Mouse (Mus musculus) midbrain, embryonic 14.5 days (tissue): Measurements from ENCODE around the gene Dtx3. TPM values are rescaled to one million over a fixed set of nuclear protein-coding genes. Genes with fewer than 3 reads are reported as not detected.
"Not testable (repeated sequence)": the region's sequence is repeated elsewhere in the genome, so short reads cannot be mapped to it uniquely, and the experiment has no call there.

Experiments used
- ATAC-seq: fragments of 200-750 bp; cut with Nextera tagmentation; 2 replicates; pipeline ENCODE4 v1.8.0; 2017; ENCODE audit warnings: moderate number of reproducible peaks, moderate library complexity; ENCODE audit not compliant: low FRiP score, low TSS enrichment
- DNase-seq: peaks from one replicate; pipeline ENCODE4 v3.0.0-alpha.2; 2015
- H3K27ac ChIP-seq: fragments of 300-500 bp; sonication (generic); replicated peaks from 2 replicates; pipeline ENCODE4 v1.5.1; 2014; ENCODE audit warnings: mild to moderate bottlenecking, low read depth, low read length, moderate library complexity
- H3K27me3 ChIP-seq: fragments of 300-500 bp; sonication (generic); 2 replicates; pipeline ENCODE4 v1.6.1; 2014; ENCODE audit warnings: low read length, control low read depth, mixed read lengths; ENCODE audit not compliant: control insufficient read depth, insufficient read depth
- H3K36me3 ChIP-seq: fragments of 300-500 bp; sonication (generic); 2 replicates; pipeline ENCODE4 v1.6.1; 2014; ENCODE audit warnings: low read length, control low read depth; ENCODE audit not compliant: control insufficient read depth, insufficient read depth
- H3K4me1 ChIP-seq: fragments of 300-500 bp; sonication (generic); 2 replicates; pipeline ENCODE4 v1.6.1; 2014; ENCODE audit warnings: mild to moderate bottlenecking, antibody characterized with exemption, low read length, control low read depth; ENCODE audit not compliant: control insufficient read depth, insufficient read depth
- H3K4me2 ChIP-seq: fragments of 300-500 bp; sonication (generic); 2 replicates; pipeline ENCODE4 v1.6.1; 2014; ENCODE audit warnings: mild to moderate bottlenecking, low read length, moderate library complexity
- H3K4me3 ChIP-seq: fragments of 300-500 bp; sonication (generic); replicated peaks from 2 replicates; pipeline ENCODE4 v1.5.1; 2014; ENCODE audit warnings: low read depth, low read length
- H3K9ac ChIP-seq: fragments of 300-500 bp; sonication (generic); replicated peaks from 2 replicates; pipeline ENCODE4 v1.6.1; 2014; ENCODE audit warnings: mild to moderate bottlenecking, low read length, moderate library complexity
- H3K9me3 ChIP-seq: fragments of 300-500 bp; sonication (generic); 2 replicates; pipeline ENCODE4 v1.6.1; 2016; ENCODE audit warnings: low read length, control low read depth, mixed read lengths; ENCODE audit not compliant: control insufficient read depth
- WGBS: fragments of 180-500 bp; shearing (Covaris S2); extraction: QIAGEN DNeasy Blood & Tissue Kit; methylation state at CpG from one replicate; pipeline ENCODE4 v1.1.7; 2014; 5-methylcytosine and 5-hydroxymethylcytosine counted together
- polyA plus RNA-seq: library from polyadenylated mRNA; unstranded; fragments of >200 nt; fragmentation: Nextera tagmentation; extraction: Ambion mirVana; gene quantifications from 2 replicates; pipeline ENCODE4 v1.2.1, GENCODE M21; 2014

The Dtx3 gene
- polyA plus RNA-seq, 1 experiment from 2014 or later: 244 TPM

GRCm38 (mm10) chr10:127153323-127153722, 42.2 kb downstream of the Dtx3 start:
- H3K27me3 ChIP-seq: no peaks in the 10 kb centered on the region
- no peaks in the 10 kb centered on the region for H3K4me1 ChIP-seq
- no peak overlapping the region for H3K27ac ChIP-seq
- WGBS: 93% methylated on average over 7 of the region's 7 CpGs
- no peak overlapping the region for H3K9ac ChIP-seq
- no peak for DNase-seq
- no peaks in the 10 kb centered on the region for H3K9me3 ChIP-seq
- H3K4me3 ChIP-seq: no peak overlapping the region
- no peak for ATAC-seq
- no peak overlapping the region for H3K4me2 ChIP-seq
- no peaks in the 10 kb centered on the region for H3K36me3 ChIP-seq

GRCm38 (mm10) chr10:127152556-127152955, 43.0 kb downstream of the Dtx3 start:
- H3K27ac ChIP-seq, H3K9me3 ChIP-seq, DNase-seq, H3K4me2 ChIP-seq, H3K27me3 ChIP-seq, ATAC-seq, H3K4me1 ChIP-seq, H3K4me3 ChIP-seq, H3K36me3 ChIP-seq, H3K9ac ChIP-seq: not testable (repeated sequence)
- whole genome bisulfite sequencing: 89% methylated on average over 10 of the region's 10 CpGs

GRCm38 (mm10) chr10:127151233-127151632, 44.3 kb downstream of the Dtx3 start:
- not testable (repeated sequence) for H3K27me3 ChIP-seq, ATAC-seq, H3K4me1 ChIP-seq, H3K4me3 ChIP-seq, H3K9ac ChIP-seq, H3K9me3 ChIP-seq, DNase-seq, H3K4me2 ChIP-seq, H3K27ac ChIP-seq, H3K36me3 ChIP-seq
- WGBS: 90% methylated on average over 3 of the region's 3 CpGs

GRCm38 (mm10) chr10:127150471-127150872, 45.1 kb downstream of the Dtx3 start:
- no peaks in the 10 kb centered on the region for H3K36me3 ChIP-seq
- no peak for ATAC-seq
- WGBS: 86% methylated on average over 4 of the region's 4 CpGs

GRCm38 (mm10) chr10:127147135-127147534, 48.4 kb downstream of the Dtx3 start:
- H3K9me3 ChIP-seq: no peaks in the 10 kb centered on the region

More at GRCm38 (mm10) chr10:127150471-127150872, 45.1 kb downstream of the Dtx3 start:
- Histone ChIP-seq H3K4me1 (no peaks in the 10 kb centered on the region), H3K27me3 (no peaks in the 10 kb centered on the region), H3K4me3 (no peak overlapping the region), H3K4me2 (no peak overlapping the region), H3K9me3 (no peaks in the 10 kb centered on the region), H3K9ac (no peak overlapping the region), H3K27ac (no peak overlapping the region)
- DNase-seq: no peak

GRCm38 (mm10) chr10:127145303-127145702, 50.2 kb downstream of the Dtx3 start:
- Histone ChIP-seq H3K27ac (no peak overlapping the region), H3K4me1 (no peaks in the 10 kb centered on the region), H3K4me3 (no peak overlapping the region), H3K27me3 (no peaks in the 10 kb centered on the region), H3K9ac (no peak overlapping the region), H3K9me3 (no peaks in the 10 kb centered on the region), H3K4me2 (no peak overlapping the region), H3K36me3 (no peaks in the 10 kb centered on the region)
- DNase-seq (no peak), ATAC-seq (no peak)
- WGBS: 79% methylated on average over 5 of the region's 5 CpGs

More at GRCm38 (mm10) chr10:127147135-127147534, 48.4 kb downstream of the Dtx3 start:
- WGBS: 80% methylated on average over 6 of the region's 6 CpGs
- H3K4me1 ChIP-seq: no peaks in the 10 kb centered on the region
- DNase-seq (no peak), ATAC-seq (no peak)
- H3K27ac ChIP-seq: no peak overlapping the region
- no peak overlapping the region for H3K4me2 ChIP-seq
- no peak overlapping the region for H3K4me3 ChIP-seq
- H3K27me3 ChIP-seq: no peaks in the 10 kb centered on the region
- H3K36me3 ChIP-seq: no peaks in the 10 kb centered on the region
- no peak overlapping the region for H3K9ac ChIP-seq

- no peak overlapping the region for H3K9ac ChIP-seq
- H3K4me1 ChIP-seq: no peaks in the 10 kb centered on the region
- no peak overlapping the region for H3K27ac ChIP-seq
- H3K36me3 ChIP-seq: no peaks in the 10 kb centered on the region
- DNase-seq (no peak), ATAC-seq (no peak)
- H3K9me3 ChIP-seq: no peaks in the 10 kb centered on the region
- no peak overlapping the region for H3K4me3 ChIP-seq
- H3K4me2 ChIP-seq: no peak overlapping the region
- WGBS: 94% methylated on average over 7 of the region's 7 CpGs
- no peaks in the 10 kb centered on the region for H3K27me3 ChIP-seq
These were observed 51.0 kb downstream of the Dtx3 start for GRCm38 (mm10) chr10:127144536-127144935.

- Histone ChIP-seq H3K9me3 (no peaks in the 10 kb centered on the region), H3K27ac (no peak overlapping the region), H3K4me3 (no peak overlapping the region), H3K36me3 (no peaks in the 10 kb centered on the region), H3K9ac (no peak overlapping the region), H3K27me3 (no peaks in the 10 kb centered on the region), H3K4me2 (no peak overlapping the region), H3K4me1 (no peaks in the 10 kb centered on the region)
- DNase-seq (no peak), ATAC-seq (no peak)
- WGBS: 85% methylated on average over 8 of the region's 8 CpGs
These were observed 52.3 kb downstream of the Dtx3 start for GRCm38 (mm10) chr10:127143228-127143627.

- H3K9ac ChIP-seq: no peak overlapping the region
- ATAC-seq (no peak), DNase-seq (no peak)
- no peaks in the 10 kb centered on the region for H3K36me3 ChIP-seq
- H3K4me3 ChIP-seq: no peak overlapping the region
- no peak overlapping the region for H3K27ac ChIP-seq
- no peaks in the 10 kb centered on the region for H3K9me3 ChIP-seq
- no peaks in the 10 kb centered on the region for H3K27me3 ChIP-seq
- H3K4me2 ChIP-seq: no peak overlapping the region
- 88% methylated on average over 8 of the region's 8 CpGs for WGBS
- H3K4me1 ChIP-seq: no peaks in the 10 kb centered on the region
These were observed 54.0 kb downstream of the Dtx3 start for GRCm38 (mm10) chr10:127141500-127141899.
